Comparison of ENCODE assay signal across 21 mouse cellular contexts in the genomic region with DNA sequence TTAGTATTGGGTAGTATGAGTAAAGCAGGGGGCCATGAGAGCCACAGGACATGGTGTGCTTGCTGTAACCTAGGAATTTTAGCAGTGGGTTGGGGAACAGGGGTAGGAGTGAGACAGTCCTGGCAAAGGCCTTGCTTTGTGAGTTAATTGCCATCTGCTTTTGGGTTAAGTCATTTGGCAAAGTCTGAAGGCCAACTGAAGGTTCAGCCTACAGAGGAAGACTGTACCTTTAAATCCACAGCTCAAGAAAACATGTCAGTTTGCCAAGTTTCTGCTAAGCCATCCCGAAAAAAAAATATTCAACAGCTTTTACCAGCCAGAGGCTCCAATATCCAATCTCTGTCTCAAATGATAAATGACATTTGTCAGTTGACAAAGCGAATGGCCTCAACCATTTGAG.
A peak's percentile ranks its signal among the peaks of the same experiment; 100 is the strongest.
DNase-seq lines count a peak whose midpoint lies in the region; ATAC-seq and TF ChIP-seq lines count a peak whose summit lies in the region.
"Had no signal": no experiment of that assay in that cellular context is flagged by ENCODE, and none has a peak within 500 bp of the region (broad histone marks: within the 10 kb centered on the region; RNA-seq: fewer than 3 reads in every experiment).

No protein-coding gene starts in this region.

- H3K4me2 ChIP-seq in forebrain, embryonic 15.5 days (replicated peaks), result no peak overlapping the region
- H3K4me2 ChIP-seq in forebrain, postnatal 0 days (ENCODE audit: low read depth), result no peak overlapping the region
- no peak overlapping the region for H3K4me2 ChIP-seq in kidney, embryonic 16.5 days (replicated peaks; ENCODE audit: low read depth, low read length)
- no peak overlapping the region for H3K4me2 ChIP-seq in intestine, embryonic 16.5 days (ENCODE audit: low read depth, low read length)
- H3K4me2 ChIP-seq: embryonic facial prominence, embryonic 15.5 days; heart, embryonic 13.5 days; liver, embryonic 11.5 days; lung, embryonic 14.5 days; midbrain, embryonic 11.5 days had no signal

- peaks cover 7% of the 10 kb centered on the region for H3K4me1 ChIP-seq in forebrain, embryonic 15.5 days
- no peaks in the 10 kb centered on the region for H3K4me1 ChIP-seq in forebrain, postnatal 0 days (ENCODE audit: insufficient read depth)
- no peaks in the 10 kb centered on the region for H3K4me1 ChIP-seq in kidney, embryonic 16.5 days (ENCODE audit: insufficient read depth, low read length)
- no peaks in the 10 kb centered on the region for H3K4me1 ChIP-seq in cerebellum, adult 2 months (ENCODE audit: control insufficient read depth, insufficient read depth, low read length)
- no peaks in the 10 kb centered on the region for H3K4me1 ChIP-seq in intestine, embryonic 16.5 days (ENCODE audit: control insufficient read depth, insufficient read depth, low read length)
- H3K4me1 ChIP-seq: embryonic facial prominence, embryonic 15.5 days; heart, embryonic 13.5 days had no signal

- no peak overlapping the region for H3K9ac ChIP-seq in forebrain, embryonic 15.5 days (replicated peaks)
- no peak overlapping the region for H3K9ac ChIP-seq in forebrain, postnatal 0 days
- no peak overlapping the region for H3K9ac ChIP-seq in kidney, embryonic 16.5 days (replicated peaks; ENCODE audit: low read length)
- H3K9ac ChIP-seq in intestine, embryonic 16.5 days (ENCODE audit: low read depth, low read length), result no peak overlapping the region
- H3K9ac ChIP-seq: embryonic facial prominence, embryonic 15.5 days; heart, embryonic 13.5 days; lung, embryonic 14.5 days had no signal

- H3K27me3 ChIP-seq in forebrain, embryonic 15.5 days, result no peaks in the 10 kb centered on the region
- no peaks in the 10 kb centered on the region for H3K27me3 ChIP-seq in forebrain, postnatal 0 days (ENCODE audit: insufficient read depth, low read length)
- H3K27me3 ChIP-seq in kidney, embryonic 16.5 days (ENCODE audit: insufficient read depth, low read length), result no peaks in the 10 kb centered on the region
- H3K27me3 ChIP-seq in cerebellum, adult 2 months (ENCODE audit: control insufficient read depth, insufficient read depth, low read length), result no peaks in the 10 kb centered on the region
- H3K27me3 ChIP-seq in intestine, embryonic 16.5 days (replicated peaks; ENCODE audit: control insufficient read depth, insufficient read depth, low read length), result no peaks in the 10 kb centered on the region
- H3K27me3 ChIP-seq: embryonic facial prominence, embryonic 15.5 days; heart, embryonic 13.5 days had no signal

- no peak for TF ChIP-seq CTCF in forebrain, postnatal 0 days (IDR thresholded peaks at IDR 0.05; ENCODE audit: low read depth)
- TF ChIP-seq CTCF in cerebellum, adult 2 months (IDR thresholded peaks at IDR 0.05; ENCODE audit: borderline replicate concordance, insufficient read depth, low read depth, low read length), result no peak

- WGBS in forebrain, embryonic 15.5 days, result 45% methylated on average over 2 of the region's 2 CpGs
- 49% methylated on average over 2 of the region's 2 CpGs for WGBS in forebrain, postnatal 0 days
- WGBS in kidney, embryonic 16.5 days, result 59% methylated on average over 2 of the region's 2 CpGs
- 9% methylated on average over 2 of the region's 2 CpGs for WGBS in cerebellum, adult 2 months
- WGBS in intestine, embryonic 16.5 days, result 65% methylated on average over 2 of the region's 2 CpGs

- DNase-seq in forebrain, postnatal 0 days, result no peak
- DNase-seq in kidney, adult 9 months, result peak; percentile 77
- DNase-seq in brain, adult 2 months (ENCODE audit: low read depth, low spot score), result peak; percentile 82
- peak in 1 of 2 experiments; percentile 69 for DNase-seq in cerebellum, adult 2 months
- DNase-seq in adrenal gland, adult 8-10 months, result no peak
- DNase-seq: adrenal gland, postnatal 25 days; B cell, adult 2 months; gastrocnemius, adult 2 months; heart, adult 11 months; heart, postnatal 36 days; lung, embryonic 14.5 days; lung, postnatal 4 days; right cerebral cortex, postnatal 14 days had no signal

- H3K9me3 ChIP-seq in forebrain, embryonic 15.5 days, result no peaks in the 10 kb centered on the region
- no peaks in the 10 kb centered on the region for H3K9me3 ChIP-seq in forebrain, postnatal 0 days (ENCODE audit: low read length)
- H3K9me3 ChIP-seq in kidney, embryonic 16.5 days (ENCODE audit: low read length), result no peaks in the 10 kb centered on the region
- no peaks in the 10 kb centered on the region for H3K9me3 ChIP-seq in intestine, embryonic 16.5 days (ENCODE audit: control insufficient read depth, low read length)
- H3K9me3 ChIP-seq: embryonic facial prominence, embryonic 15.5 days; heart, embryonic 13.5 days had no signal

- H3K36me3 ChIP-seq in forebrain, embryonic 15.5 days, result no peaks in the 10 kb centered on the region
- no peaks in the 10 kb centered on the region for H3K36me3 ChIP-seq in forebrain, postnatal 0 days (ENCODE audit: insufficient read depth)
- no peaks in the 10 kb centered on the region for H3K36me3 ChIP-seq in kidney, embryonic 16.5 days (ENCODE audit: insufficient read depth, low read length)
- H3K36me3 ChIP-seq in intestine, embryonic 16.5 days (ENCODE audit: control insufficient read depth, insufficient read depth, low read length), result no peaks in the 10 kb centered on the region
- H3K36me3 ChIP-seq: embryonic facial prominence, embryonic 15.5 days; heart, embryonic 13.5 days had no signal

- ATAC-seq in forebrain, embryonic 15.5 days (replicated peaks), result no peak
- ATAC-seq in forebrain, postnatal 0 days, result no peak
- no peak for ATAC-seq in kidney, embryonic 16.5 days (ENCODE audit: low FRiP score, low TSS enrichment)
- no peak for ATAC-seq in intestine, embryonic 16.5 days

- no peak for TF ChIP-seq POLR2A in cerebellum, adult 2 months (IDR thresholded peaks at IDR 0.05; ENCODE audit: borderline replicate concordance, insufficient read depth, low read length)

- H3K27ac ChIP-seq in forebrain, embryonic 15.5 days (replicated peaks), result peak overlapping the region; percentile 52
- H3K27ac ChIP-seq in forebrain, postnatal 0 days (ENCODE audit: low read depth, low read length), result no peak overlapping the region
- no peak overlapping the region for H3K27ac ChIP-seq in kidney, embryonic 16.5 days (ENCODE audit: low read length)
- no peak overlapping the region for H3K27ac ChIP-seq in cerebellum, adult 2 months (ENCODE audit: insufficient read depth, low read length)
- no peak overlapping the region for H3K27ac ChIP-seq in intestine, embryonic 16.5 days (ENCODE audit: low read length)
- H3K27ac ChIP-seq: embryonic facial prominence, embryonic 15.5 days; gastrocnemius, adult 2 months; heart, embryonic 13.5 days; stomach, postnatal 0 days had no signal

- no peak overlapping the region for H3K4me3 ChIP-seq in forebrain, embryonic 15.5 days
- no peak overlapping the region for H3K4me3 ChIP-seq in forebrain, postnatal 0 days (ENCODE audit: low read depth, low read length)
- H3K4me3 ChIP-seq in kidney, embryonic 16.5 days (ENCODE audit: low read length), result no peak overlapping the region
- H3K4me3 ChIP-seq in cerebellum, adult 2 months (replicated peaks; ENCODE audit: insufficient read depth, low read depth, low read length), result peak overlapping the region; percentile 8
- H3K4me3 ChIP-seq in intestine, embryonic 16.5 days (ENCODE audit: low read length), result no peak overlapping the region
- H3K4me3 ChIP-seq: embryonic facial prominence, embryonic 15.5 days; gastrocnemius, adult 2 months; heart, embryonic 13.5 days had no signal

Comparison
In these comparisons a context has a peak if more than half of its experiments do, and no peak if none do; other contexts are left out.
1. DNase-seq: peak in kidney, adult 9 months (single experiment) and brain, adult 2 months (single experiment); none in forebrain, postnatal 0 days (single experiment) and adrenal gland, adult 8-10 months (single experiment).